ENCODE assay signal across 14 mouse cellular contexts in genomic region chr2:128549561-128549960, GRCm38 (mm10). TPM values are rescaled to one million over a fixed set of nuclear protein-coding genes. Genes with fewer than 3 reads are reported as not detected.
DNase-seq lines count a peak whose midpoint lies in the region; ATAC-seq lines count a peak whose summit lies in the region.
"Had no signal": no experiment of that assay in that cellular context is flagged by ENCODE, and none has a peak within 500 bp of the region (broad histone marks: within the 10 kb centered on the region; RNA-seq: fewer than 3 reads in every experiment).

No protein-coding gene starts in this region.

- peak; percentile 35 to 40 for DNase-seq in adrenal gland, adult (ENCODE audit: inconsistent age in 2 of 2, low spot score in 1 of 2)
- DNase-seq in adrenal gland, postnatal 25 days, result no peak
- no peak for DNase-seq in hindbrain, embryonic 10.5 days (ENCODE audit: low spot score)
- no peak for DNase-seq in hindbrain, embryonic 14.5 days (ENCODE audit: low spot score)
- DNase-seq in 3134 (ENCODE audit: extremely low read depth, insufficient read length, low spot score), result peak; percentile 42
- DNase-seq in limb, embryonic 11.5 days (ENCODE audit: low spot score), result peak; percentile 41
- DNase-seq in cerebellum, postnatal 14 days, result no peak
- no peak for DNase-seq in left cerebral cortex, adult 11 months (ENCODE audit: low spot score)
- DNase-seq: cerebellum, adult 8-10 months had no signal

- no peak overlapping the region for H3K9ac ChIP-seq in hindbrain, embryonic 14.5 days
- H3K9ac ChIP-seq in limb, embryonic 11.5 days (ENCODE audit: low read length), result no peak overlapping the region
- H3K9ac ChIP-seq: hindbrain, embryonic 15.5 days had no signal

- no peak overlapping the region for H3K4me2 ChIP-seq in hindbrain, embryonic 14.5 days (replicated peaks)
- no peak overlapping the region for H3K4me2 ChIP-seq in limb, embryonic 11.5 days (ENCODE audit: low read depth, severe bottlenecking)
- H3K4me2 ChIP-seq: hindbrain, embryonic 15.5 days had no signal

- H3K4me3 ChIP-seq in hindbrain, embryonic 10.5 days, result no peak overlapping the region
- H3K4me3 ChIP-seq in hindbrain, embryonic 14.5 days (replicated peaks; ENCODE audit: low read length), result no peak overlapping the region
- H3K4me3 ChIP-seq in limb, embryonic 11.5 days (ENCODE audit: low read depth, low read length), result no peak overlapping the region
- H3K4me3 ChIP-seq: hindbrain, embryonic 15.5 days had no signal

- no peaks in the 10 kb centered on the region for H3K9me3 ChIP-seq in hindbrain, embryonic 10.5 days
- H3K9me3 ChIP-seq in hindbrain, embryonic 14.5 days (ENCODE audit: control insufficient read depth, low read length), result no peaks in the 10 kb centered on the region
- H3K9me3 ChIP-seq in limb, embryonic 11.5 days (ENCODE audit: control insufficient read depth, low read length), result no peaks in the 10 kb centered on the region
- H3K9me3 ChIP-seq: G1E; hindbrain, embryonic 15.5 days had no signal

- 72% methylated on average over 7 of the region's 7 CpGs for WGBS in hindbrain, embryonic 10.5 days
- 42% methylated on average over 7 of the region's 7 CpGs for WGBS in hindbrain, embryonic 14.5 days
- 28% methylated on average over 7 of the region's 7 CpGs for WGBS in limb, embryonic 11.5 days

- H3K36me3 ChIP-seq in hindbrain, embryonic 10.5 days, result no peaks in the 10 kb centered on the region
- no peaks in the 10 kb centered on the region for H3K36me3 ChIP-seq in hindbrain, embryonic 14.5 days (replicated peaks; ENCODE audit: control insufficient read depth, insufficient read depth)
- H3K36me3 ChIP-seq in limb, embryonic 11.5 days (ENCODE audit: control insufficient read depth, insufficient read depth, low read length), result no peaks in the 10 kb centered on the region
- H3K36me3 ChIP-seq: G1E; hindbrain, embryonic 15.5 days had no signal

- 0 out of 2 replicates have a peak overlapping the region, but pooled peaks have one; percentile 53 for H3K27ac ChIP-seq in hindbrain, embryonic 10.5 days
- H3K27ac ChIP-seq in hindbrain, embryonic 14.5 days, result no peak overlapping the region
- no peak overlapping the region for H3K27ac ChIP-seq in limb, embryonic 11.5 days (replicated peaks; ENCODE audit: low read depth, low read length)
- H3K27ac ChIP-seq: hindbrain, embryonic 15.5 days had no signal

- peaks cover 16% of the 10 kb centered on the region for H3K4me1 ChIP-seq in hindbrain, embryonic 10.5 days (replicated peaks)
- H3K4me1 ChIP-seq in hindbrain, embryonic 14.5 days (replicated peaks; ENCODE audit: control insufficient read depth, insufficient read depth, low read length), result 0 out of 2 replicates have a peak, but pooled peaks cover 3% of the 10 kb centered on the region
- H3K4me1 ChIP-seq in limb, embryonic 11.5 days (ENCODE audit: control insufficient read depth, insufficient read depth, low read length), result 0 out of 2 replicates have a peak, but pooled peaks cover 6% of the 10 kb centered on the region

- no peaks in the 10 kb centered on the region for H3K27me3 ChIP-seq in hindbrain, embryonic 10.5 days (ENCODE audit: insufficient read depth, poor library complexity, severe bottlenecking)
- no peaks in the 10 kb centered on the region for H3K27me3 ChIP-seq in hindbrain, embryonic 14.5 days (ENCODE audit: control insufficient read depth, insufficient read depth, low read length)
- H3K27me3 ChIP-seq in limb, embryonic 11.5 days (ENCODE audit: control insufficient read depth, insufficient read depth, low read length), result no peaks in the 10 kb centered on the region
- H3K27me3 ChIP-seq: hindbrain, embryonic 15.5 days had no signal

- ATAC-seq in hindbrain, embryonic 14.5 days (ENCODE audit: low FRiP score), result no peak
- no peak for ATAC-seq in limb, embryonic 11.5 days (ENCODE audit: insufficient number of reproducible peaks, low FRiP score, low TSS enrichment, low read depth)

RNA-seq across cellular contexts. Expression of gene Spdye4c, which starts 41.4 kb away (rescaled TPM):
- not detected in 2 replicates for total RNA-seq in adrenal gland, postnatal 25 days (2021)
- polyA plus RNA-seq in hindbrain, embryonic 10.5 days (2016; fragmentation: Nextera tagmentation; extraction: Ambion mirVana), result not detected in 2 replicates
- not detected in 2 replicates for polyA plus RNA-seq in hindbrain, embryonic 14.5 days (2014; fragmentation: Nextera tagmentation; extraction: Ambion mirVana)
- not detected in 2 replicates for polyA plus RNA-seq in limb, embryonic 11.5 days (2014; fragmentation: Nextera tagmentation; extraction: Ambion mirVana)
- total RNA-seq: G1E; left cerebral cortex, postnatal 36 days; megakaryocyte progenitor cell, adult 5-6 weeks; neutrophil, adult 5-6 weeks had no signal
- polyA plus RNA-seq: G1E; hindbrain, embryonic 15.5 days had no signal

Comparison
In these comparisons a context has a peak if more than half of its experiments do, and no peak if none do; other contexts are left out.
1. DNase-seq: peak in adrenal gland, adult (2 of 2), 3134 (single experiment) and limb, embryonic 11.5 days (single experiment); none in adrenal gland, postnatal 25 days (single experiment), hindbrain, embryonic 10.5 days (single experiment), hindbrain, embryonic 14.5 days (single experiment), cerebellum, postnatal 14 days (0 of 2) and left cerebral cortex, adult 11 months (single experiment).